Mouse (Mus musculus) embryonic facial prominence, embryonic 11.5 days (tissue): ENCODE measurements around the gene Mfap1a. TPM values are rescaled to one million over a fixed set of nuclear protein-coding genes. Genes with fewer than 3 reads are reported as not detected.
A peak's percentile ranks its signal among the peaks of the same experiment; 100 is the strongest.

Experiments used
- ATAC-seq: fragments of 200-750 bp; cut with Nextera tagmentation; replicated peaks from 2 replicates; pipeline ENCODE4 v1.8.0; 2017; ENCODE audit warnings: low read depth; ENCODE audit not compliant: insufficient number of reproducible peaks, low FRiP score, low TSS enrichment
- DNase-seq: peaks from one replicate; pipeline ENCODE4 v3.0.0-alpha.2; 2015; ENCODE audit warnings: low spot score
- H3K27ac ChIP-seq: fragments of 300-500 bp; sonication (generic); replicated peaks from 2 replicates; pipeline ENCODE4 v1.5.1; 2014; ENCODE audit warnings: mild to moderate bottlenecking, low read depth, low read length, control low read depth
- H3K27me3 ChIP-seq: fragments of 300-500 bp; sonication (generic); 2 replicates; pipeline ENCODE4 v1.6.1; 2014; ENCODE audit warnings: mild to moderate bottlenecking, low read length, moderate library complexity, mixed read lengths; ENCODE audit not compliant: control insufficient read depth, insufficient read depth
- H3K36me3 ChIP-seq: fragments of 300-500 bp; sonication (generic); replicated peaks from 2 replicates; pipeline ENCODE4 v1.6.1; 2014; ENCODE audit warnings: low read depth, mild to moderate bottlenecking, low read length, moderate library complexity, mixed read lengths; ENCODE audit not compliant: control insufficient read depth, insufficient read depth
- H3K4me1 ChIP-seq: fragments of 300-500 bp; sonication (generic); 2 replicates; pipeline ENCODE4 v1.6.1; 2014; ENCODE audit warnings: low read length, mixed read lengths; ENCODE audit not compliant: control insufficient read depth, insufficient read depth
- H3K4me2 ChIP-seq: fragments of 300-500 bp; sonication (generic); 2 replicates; pipeline ENCODE4 v1.6.1; 2014; ENCODE audit warnings: low read depth, mild to moderate bottlenecking, control low read depth, low read length, moderate library complexity
- H3K4me3 ChIP-seq: fragments of 300-500 bp; sonication (generic); 2 replicates; pipeline ENCODE4 v1.5.1; 2014; ENCODE audit warnings: low read depth, low read length, control low read depth
- H3K9ac ChIP-seq: fragments of 300-500 bp; sonication (generic); replicated peaks from 2 replicates; pipeline ENCODE4 v1.6.1; 2014; ENCODE audit warnings: mild to moderate bottlenecking, control low read depth, low read length
- H3K9me3 ChIP-seq: fragments of 300-500 bp; sonication (generic); replicated peaks from 2 replicates; pipeline ENCODE4 v1.6.1; 2016; ENCODE audit warnings: mild to moderate bottlenecking, low read length, inconsistent platforms, mixed read lengths; ENCODE audit not compliant: control insufficient read depth
- WGBS: fragments of 180-500 bp; shearing (Covaris S2); extraction: QIAGEN DNeasy Blood & Tissue Kit; methylation state at CpG from one replicate; pipeline ENCODE4 v1.1.7; 2014; 5-methylcytosine and 5-hydroxymethylcytosine counted together
- microRNA-seq: library from miRNA; unstranded; fragments of <30 nt; microRNA quantifications from one replicate; pipeline ENCODE4, GENCODE M21; 2016; ENCODE audit warnings: borderline number of aligned reads
- polyA plus RNA-seq: library from polyadenylated mRNA; unstranded; fragments of >200 nt; fragmentation: Nextera tagmentation; extraction: Ambion mirVana; gene quantifications from 2 replicates; pipeline ENCODE4 v1.2.1, GENCODE M21; 2014

Gene Mfap1a
- polyA plus RNA-seq, 1 experiment from 2014 or later, result 27.8 TPM

DNA sequence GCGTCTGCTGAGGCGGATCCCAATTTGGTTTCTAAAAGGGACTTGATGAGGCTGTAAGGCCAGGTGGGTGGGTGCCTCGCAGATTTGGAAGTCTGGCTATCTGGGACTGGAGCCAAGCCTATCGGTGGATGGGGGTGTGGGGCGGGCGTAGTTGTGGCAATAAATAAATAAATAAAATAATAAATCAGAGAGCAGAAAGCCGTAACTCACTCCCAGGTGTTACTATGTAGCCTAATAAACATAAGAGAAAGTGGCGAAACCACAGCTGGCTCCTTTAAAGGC, 63.5 kb downstream of the Mfap1a start:
- peak overlapping the region; percentile 44 for H3K4me3 ChIP-seq
- no peaks in the 10 kb centered on the region for H3K4me1 ChIP-seq
- peak overlapping the region; percentile 22; the same call in 1 of the 2 replicates for H3K9ac ChIP-seq
- H3K36me3 ChIP-seq, result peaks cover 7% of the 10 kb centered on the region
- ATAC-seq, result no peak
- WGBS, result 23% methylated on average over 8 of the region's 8 CpGs
- no peaks in the 10 kb centered on the region for H3K9me3 ChIP-seq
- no peak overlapping the region for H3K27ac ChIP-seq
- no peaks in the 10 kb centered on the region for H3K27me3 ChIP-seq
- DNase-seq, result no peak
- peak overlapping the region; percentile 79 for H3K4me2 ChIP-seq

DNA sequence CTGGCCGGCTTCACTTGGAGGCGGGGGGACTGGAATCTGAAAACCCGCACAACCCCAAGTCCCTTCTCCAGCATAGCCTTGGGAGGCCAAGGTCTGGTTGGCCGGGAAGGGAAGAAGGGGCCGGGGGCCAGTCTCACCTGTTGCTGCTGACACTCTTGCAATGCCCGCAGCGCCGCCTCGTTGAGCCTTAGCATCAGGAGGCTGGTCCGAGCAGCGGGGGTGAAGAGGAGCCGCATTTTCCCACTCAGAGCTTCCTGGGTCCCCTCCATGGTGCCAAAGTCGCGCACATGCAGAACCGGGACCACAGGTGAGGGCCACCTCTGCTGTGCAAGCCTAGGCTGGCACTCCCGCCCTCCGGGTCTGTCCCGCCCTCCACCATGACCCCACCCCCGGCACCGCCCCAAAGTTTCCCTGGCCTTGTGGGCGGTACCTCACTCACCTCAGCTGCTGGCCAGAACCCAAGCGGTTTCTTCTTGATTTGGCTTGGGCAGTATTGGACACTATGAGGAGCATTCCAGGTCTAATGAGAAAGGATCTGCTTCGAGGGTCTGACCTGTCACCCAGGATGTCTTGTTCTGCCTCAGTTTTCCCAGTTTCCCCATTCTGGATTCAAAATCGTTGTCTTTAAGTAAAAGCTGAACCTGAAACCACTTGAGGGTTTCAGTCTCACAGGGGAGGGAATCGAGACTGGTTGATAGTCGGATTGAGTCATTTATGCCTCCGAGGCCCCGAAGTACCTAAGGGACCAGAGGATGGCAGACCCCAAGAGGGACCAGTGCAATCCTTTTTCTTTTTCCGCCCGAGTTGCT, 64.0 kb downstream of the Mfap1a start:
- H3K9ac ChIP-seq, result peak overlapping the region; percentile 45
- 2% methylated on average over 30 of the region's 30 CpGs for WGBS
- peak overlapping the region; percentile 44 for H3K4me3 ChIP-seq
- H3K9me3 ChIP-seq, result no peaks in the 10 kb centered on the region
- H3K27me3 ChIP-seq, result no peaks in the 10 kb centered on the region
- ATAC-seq, result peak; percentile 63
- H3K4me2 ChIP-seq, result peak overlapping the region; percentile 79
- H3K36me3 ChIP-seq, result peaks cover 9% of the 10 kb centered on the region
- no peak overlapping the region for H3K27ac ChIP-seq
- no peaks in the 10 kb centered on the region for H3K4me1 ChIP-seq
- peak; percentile 67 for DNase-seq

Small RNA genes within 50 kb of the gene (microRNA-seq; reads per million reads assigned to microRNA genes)
- not detected for gene Gm22953

Other genes starting within 250 kb of the Mfap1a start
- gene Trp53bp1, start 235.3 kb downstream of the Mfap1a start, polyA plus RNA-seq, result 84.7 and 88.7 TPM in 2 replicates
- 4.0 and 4.8 TPM in 2 replicates for gene Map1a, start 217.1 kb downstream of the Mfap1a start, polyA plus RNA-seq
- 6.9 and 8.3 TPM in 2 replicates for gene Ppip5k1, start 151.3 kb downstream of the Mfap1a start, polyA plus RNA-seq
- gene Ckmt1, start 149.0 kb downstream of the Mfap1a start, polyA plus RNA-seq, result 9.7 and 12.6 TPM in 2 replicates
- not detected in 2 replicates for gene Strc, start 119.5 kb downstream of the Mfap1a start, polyA plus RNA-seq
- 589 and 609 TPM in 2 replicates for gene Pdia3, start 92.9 kb downstream of the Mfap1a start, polyA plus RNA-seq
- 1.8 and 2.0 TPM in 2 replicates for gene Catsper2, start 92.9 kb downstream of the Mfap1a start, polyA plus RNA-seq
- gene Ell3, start 62.4 kb downstream of the Mfap1a start, polyA plus RNA-seq, result 9.5 and 15.2 TPM in 2 replicates
- gene Serf2, start 57.5 kb downstream of the Mfap1a start, polyA plus RNA-seq, result 475 and 478 TPM in 2 replicates
- gene Hypk, start 53.4 kb downstream of the Mfap1a start, polyA plus RNA-seq, result 128 and 157 TPM in 2 replicates
- 0.54 and 0.79 TPM in 2 replicates for gene Serinc4, start 49.9 kb downstream of the Mfap1a start, polyA plus RNA-seq
- gene Mfap1b, start 32.6 kb downstream of the Mfap1a start, polyA plus RNA-seq, result 68.2 and 74.6 TPM in 2 replicates
- gene Wdr76, start 58 bp upstream of the Mfap1a start, polyA plus RNA-seq, result 10.1 and 10.2 TPM in 2 replicates